Mouse (Mus musculus) ES-E14 (cell line): Measurements from ENCODE around the gene Atp8b4.

Source experiments
- CHD2 ChIP-seq: IDR thresholded peaks from 2 replicates; pipeline ENCODE4 v1.6.1; 2014; ENCODE audit warnings: mild to moderate bottlenecking, low read depth, low read length, inconsistent platforms
- HCFC1 ChIP-seq: IDR thresholded peaks from 2 replicates; pipeline ENCODE4 v1.6.1; 2012; ENCODE audit warnings: low read length, inconsistent platforms, borderline replicate concordance; ENCODE audit not compliant: insufficient read depth
- MAFK ChIP-seq: IDR thresholded peaks from 2 replicates; pipeline ENCODE4 v1.6.1; 2014; ENCODE audit warnings: mild to moderate bottlenecking, low read depth, low read length, inconsistent platforms; ENCODE audit not compliant: insufficient read depth
- ZC3H11A ChIP-seq: IDR thresholded peaks from 2 replicates; pipeline ENCODE4 v1.6.1; 2012; ENCODE audit warnings: low read depth, mild to moderate bottlenecking, inconsistent platforms, low read length, borderline replicate concordance
- ZNF384 ChIP-seq: IDR thresholded peaks from 2 replicates; pipeline ENCODE4 v1.6.1; 2012; ENCODE audit warnings: low read depth, low read length, inconsistent platforms

DNA sequence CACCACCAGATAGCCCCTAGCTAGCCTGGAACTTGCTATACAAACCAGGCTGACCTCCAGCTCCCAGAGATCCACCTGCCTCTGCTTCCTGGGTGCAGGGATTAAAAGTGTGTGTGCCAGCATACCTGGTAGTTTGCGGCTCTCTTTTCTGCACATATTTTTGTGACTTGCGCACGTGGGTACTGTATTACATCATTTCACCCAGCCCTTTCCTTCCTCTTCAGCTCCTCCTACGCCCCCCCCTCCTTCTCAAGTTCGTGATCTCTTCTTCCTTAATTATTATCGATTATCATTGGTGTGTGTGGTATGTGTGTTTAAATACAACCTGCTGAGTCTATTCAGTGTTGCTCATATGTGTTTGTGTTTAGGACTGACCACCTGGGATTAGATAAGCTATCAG is at the start of gene Atp8b4:
- TF ChIP-seq MAFK, result no peak
- no peak for TF ChIP-seq CHD2
- no peak for TF ChIP-seq HCFC1
- TF ChIP-seq ZNF384, result no peak
- no peak for TF ChIP-seq ZC3H11A
